Mouse (Mus musculus) spleen, postnatal 4 days (tissue): ENCODE data around the gene Cpped1.

Source experiments
- DNase-seq, 2 experiments: peaks; one replicate each; pipeline ENCODE4 v3.0.0; 2022; ENCODE audit warnings: low spot score in 2 of 2

Gene Cpped1

DNA sequence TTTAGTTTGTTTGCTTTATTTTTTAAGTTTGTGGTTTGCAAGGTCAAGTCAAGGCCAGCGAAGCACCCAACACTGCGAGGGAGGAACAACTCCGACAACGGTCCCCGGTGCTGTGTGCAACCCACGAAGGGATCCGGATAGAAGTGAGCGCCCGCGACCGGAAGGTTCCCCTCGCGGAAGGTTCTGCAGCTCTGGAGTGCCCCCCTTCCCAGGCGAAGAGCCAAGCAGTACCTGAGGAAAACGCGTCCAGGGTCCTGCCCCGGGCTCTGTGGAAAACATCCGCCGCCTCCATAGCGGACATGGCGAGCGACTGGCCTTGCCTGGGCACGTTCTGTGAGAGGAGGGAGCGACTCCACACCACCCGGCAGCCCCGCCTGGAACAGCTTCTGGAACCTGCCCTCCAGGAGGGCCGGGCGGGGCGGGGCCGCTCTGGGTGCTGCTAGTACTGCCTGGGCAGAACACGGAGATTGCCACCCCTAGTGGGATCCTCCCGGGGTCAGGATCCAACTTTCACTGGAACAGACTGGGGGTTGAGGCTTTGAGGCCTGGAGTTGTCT is at the start of gene Cpped1:
Cpped1 (minus strand) TSS at position 411 of the 557 bp plus-strand sequence.
- peak; percentile 86 to 94 for DNase-seq

- DNase-seq = peak in 1 of 2 experiments; percentile 64
These were observed 31.2 kb upstream of the Cpped1 start for GRCm38 (mm10) chr16:11940477-11940876.

- DNase-seq = no peak
These were observed 1.6 kb upstream of the Cpped1 start for GRCm38 (mm10) chr16:11910801-11911200.

GRCm38 (mm10) chr16:11909817-11910216 is 572 bp upstream of the Cpped1 start:
- DNase-seq = no peak

DNA sequence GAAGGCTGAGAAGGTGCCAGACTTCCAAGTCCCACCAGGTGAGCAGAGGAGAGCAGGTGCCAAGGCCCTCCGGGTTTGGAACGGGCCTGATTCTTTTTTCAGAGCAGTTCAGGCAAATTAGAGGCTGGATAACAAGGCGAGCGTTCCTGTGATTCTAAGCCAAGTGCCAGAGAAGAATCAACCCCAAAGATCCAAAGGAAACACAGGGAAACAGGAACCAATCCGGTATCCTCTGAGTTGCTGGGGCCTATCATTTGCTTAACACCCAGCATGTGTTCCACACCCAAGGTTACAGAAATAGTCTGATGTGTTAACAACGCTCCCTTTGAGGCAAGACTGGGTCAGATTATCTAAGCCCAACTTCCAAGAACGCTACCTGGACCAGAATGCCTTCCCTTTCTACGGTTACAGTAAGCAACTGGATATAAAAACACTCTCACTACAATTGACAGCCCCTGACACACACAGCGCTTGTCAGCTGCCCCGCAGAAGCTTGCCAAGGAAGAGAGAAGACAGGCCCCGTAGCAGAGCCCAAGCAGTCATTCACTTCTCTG is 707 bp downstream of the Cpped1 start:
- no peak for DNase-seq

- no peak for DNase-seq
These were observed 1.4 kb downstream of the Cpped1 start for GRCm38 (mm10) chr16:11907816-11908215.

DNA sequence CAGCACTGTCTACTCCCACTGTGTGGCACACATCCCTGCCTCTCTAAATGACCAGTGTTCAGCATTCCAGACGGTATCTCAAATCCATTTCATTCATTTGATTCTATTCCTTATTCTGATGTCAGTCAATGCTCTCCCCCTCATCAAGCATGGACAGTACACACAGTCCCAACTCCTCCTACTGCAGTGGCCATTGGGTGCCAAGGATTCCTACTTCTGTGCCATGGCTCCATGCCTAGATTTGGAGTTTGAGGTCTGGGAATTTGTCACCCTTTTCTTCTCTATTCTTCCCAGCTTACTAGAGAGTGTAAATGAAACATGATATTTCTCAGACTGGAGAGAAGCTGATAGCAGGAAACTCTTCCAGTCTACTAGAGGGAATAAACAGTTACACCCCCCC is 2.3 kb downstream of the Cpped1 start:
- DNase-seq = no peak

- no peak for DNase-seq
These were observed 4.0 kb downstream of the Cpped1 start for GRCm38 (mm10) chr16:11905216-11905615.

- DNase-seq = no peak
These were observed 7.2 kb downstream of the Cpped1 start for GRCm38 (mm10) chr16:11902007-11902406.

GRCm38 (mm10) chr16:11900341-11900740 is 8.9 kb downstream of the Cpped1 start:
- no peak for DNase-seq

DNA sequence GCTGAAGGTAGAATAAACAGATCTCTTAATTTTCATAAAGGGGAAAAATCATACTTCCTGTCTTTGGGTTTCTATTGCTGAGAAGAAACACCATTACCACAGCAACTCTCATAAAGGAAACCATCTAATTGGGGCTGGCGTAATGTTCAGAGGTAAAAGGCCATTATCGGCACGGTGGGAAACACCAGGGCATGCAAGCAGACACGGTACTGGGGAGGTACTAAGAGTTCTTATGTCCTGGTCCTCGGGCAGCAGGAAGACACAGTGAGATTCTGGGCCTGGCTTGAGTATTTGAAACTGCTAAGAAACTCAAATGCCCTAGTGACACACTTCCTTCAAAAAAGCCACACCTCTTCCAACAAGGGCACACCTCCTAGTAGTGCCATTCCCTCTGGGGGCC is 12.8 kb downstream of the Cpped1 start:
- DNase-seq = no peak

GRCm38 (mm10) chr16:11894877-11895276 is 14.4 kb downstream of the Cpped1 start:
- no peak for DNase-seq

- no peak for DNase-seq
These were observed 19.1 kb downstream of the Cpped1 start for GRCm38 (mm10) chr16:11890186-11890585.

- DNase-seq = no peak
These were observed 19.5 kb downstream of the Cpped1 start for GRCm38 (mm10) chr16:11889741-11890140.

DNA sequence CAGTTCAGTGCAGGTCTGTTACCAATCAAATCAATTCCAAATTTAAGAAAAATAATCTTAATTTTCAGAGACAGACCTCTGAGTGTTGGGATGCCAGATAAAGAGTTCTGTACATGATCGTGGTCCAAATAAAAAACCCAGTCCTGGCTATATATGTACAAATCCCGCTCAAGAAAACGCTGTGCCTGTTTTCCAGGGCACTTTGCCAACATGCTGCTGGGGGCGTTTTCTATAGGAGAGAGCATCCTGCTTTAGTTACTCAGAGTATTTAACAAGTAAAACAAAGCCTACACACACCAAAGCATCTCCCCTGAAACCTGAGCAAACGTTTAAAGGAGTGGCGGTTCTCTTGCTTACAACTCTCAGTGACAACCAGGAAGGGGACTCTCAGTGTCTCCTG is 27.4 kb downstream of the Cpped1 start:
- no peak for DNase-seq

- no peak for DNase-seq
These were observed 28.8 kb downstream of the Cpped1 start for GRCm38 (mm10) chr16:11880461-11880860.

DNA sequence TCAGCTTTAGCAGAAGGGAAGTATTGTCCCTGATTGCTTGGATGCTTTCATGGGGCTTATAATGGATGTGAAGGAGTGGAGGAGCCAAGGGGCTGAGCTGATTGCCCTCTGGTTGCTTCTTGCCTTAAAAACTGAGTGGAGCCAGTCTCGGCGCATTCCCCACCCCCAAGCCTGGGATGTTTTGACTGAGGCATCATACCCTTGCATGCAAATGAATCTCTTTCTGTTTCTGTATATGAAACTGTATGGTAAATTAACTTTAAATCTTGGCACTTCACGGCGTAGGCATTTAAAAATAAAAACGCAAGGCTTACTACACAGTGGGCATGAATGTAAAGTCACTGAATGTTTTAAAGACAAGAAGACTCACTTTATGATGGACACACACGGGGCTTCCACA is 30.0 kb downstream of the Cpped1 start:
- no peak for DNase-seq

- DNase-seq = no peak
These were observed 34.0 kb downstream of the Cpped1 start for GRCm38 (mm10) chr16:11875227-11875626.

- DNase-seq = no peak
These were observed 36.0 kb downstream of the Cpped1 start for GRCm38 (mm10) chr16:11873292-11873691.

DNA sequence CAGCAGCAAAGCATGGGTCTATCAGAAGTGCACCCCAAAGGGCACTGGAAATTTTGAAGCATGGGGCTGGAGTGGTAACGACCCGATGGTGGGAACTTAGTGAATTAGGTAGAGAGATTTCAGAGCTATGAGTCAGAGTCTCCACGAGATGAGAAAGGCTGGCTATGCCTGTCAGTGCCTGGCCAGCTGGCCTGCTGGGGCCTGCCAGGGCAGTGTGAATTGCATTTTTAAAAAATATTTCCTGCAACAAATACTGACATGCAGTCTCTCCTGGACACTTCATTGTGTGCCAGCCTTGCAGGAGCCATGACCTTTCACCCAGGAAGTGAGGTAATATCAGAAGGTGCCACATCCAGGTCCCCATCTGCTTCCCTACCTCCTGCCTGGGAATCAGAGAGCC is 40.8 kb downstream of the Cpped1 start:
- no peak for DNase-seq

DNA sequence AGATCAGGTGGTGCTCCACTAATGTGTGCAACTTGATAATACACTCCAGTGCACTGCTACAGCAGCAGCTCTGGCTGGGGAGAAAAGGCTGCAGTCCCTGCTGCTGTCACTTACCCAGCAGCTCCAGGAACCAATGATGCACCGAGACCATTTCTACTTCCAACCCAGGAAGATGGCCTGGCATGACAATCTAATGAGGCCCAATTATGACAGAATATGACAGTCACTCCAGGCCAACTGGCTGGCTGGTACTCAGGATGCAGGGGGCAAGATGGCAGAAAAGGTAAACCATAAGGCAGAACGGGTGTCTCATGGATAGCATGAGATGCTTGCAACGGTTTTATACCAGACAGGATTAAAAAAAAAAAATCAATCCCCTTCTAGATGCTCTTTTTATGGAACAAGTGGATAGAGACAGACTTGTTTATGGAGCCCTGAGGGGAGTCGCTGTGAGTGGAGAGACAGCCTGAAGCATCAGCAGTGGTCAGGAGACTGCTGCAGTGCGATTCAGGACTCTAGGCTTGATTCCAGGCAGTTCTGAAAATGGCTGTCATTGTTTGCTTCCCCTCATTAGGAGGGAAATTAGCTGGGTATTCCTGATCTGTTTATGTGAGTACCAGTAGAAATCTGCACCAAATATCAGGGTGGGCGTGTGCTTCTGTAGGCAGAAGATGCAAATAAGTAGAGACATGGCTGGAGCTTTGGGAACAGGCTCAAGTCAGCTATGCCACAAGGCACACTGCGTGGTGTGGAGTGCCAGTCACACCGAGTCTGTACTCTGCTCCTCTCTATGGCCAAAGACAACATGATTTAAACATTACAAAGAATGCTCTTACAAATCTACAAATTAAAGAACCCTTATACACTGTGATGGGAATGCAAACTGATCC is 56.3 kb downstream of the Cpped1 start:
- no peak for DNase-seq

GRCm38 (mm10) chr16:11848990-11849658 is 60.1 kb downstream of the Cpped1 start:
- DNase-seq = no peak
